Mouse (Mus musculus) T-helper 17 cell (primary cell): Measurements from ENCODE around the gene Lmx1a.

Experiments used
- in situ Hi-C, 2 experiments: fragments of 300-600 bp; cut with MboI, MseI; formaldehyde crosslinking; loops; 1 replicate in 1 of 2; 2 replicates in 1 of 2; pipeline ENCODE4 v1.15.1; 2025; ENCODE audit warnings: high pct_unique_total_duplicates in 2 of 2

The Lmx1a gene

GRCm38 (mm10) chr1:167693499-167694240 lies 4.6 kb downstream of the Lmx1a start:
- in situ Hi-C loops: no loop called here

- in situ Hi-C loops: no loop called here
Measured at GRCm38 (mm10) chr1:167694731-167695130, 5.7 kb downstream of the Lmx1a start.

- in situ Hi-C loops: no loop called here
Measured at GRCm38 (mm10) chr1:167695910-167696459, 6.9 kb downstream of the Lmx1a start.

GRCm38 (mm10) chr1:167699706-167700105 lies 10.7 kb downstream of the Lmx1a start:
- in situ Hi-C loops: no loop called here

- in situ Hi-C loops: no loop called here
Measured at GRCm38 (mm10) chr1:167700221-167700620, 11.2 kb downstream of the Lmx1a start.

- in situ Hi-C loops: no loop called here
Measured at GRCm38 (mm10) chr1:167705527-167705926, 16.5 kb downstream of the Lmx1a start.

- in situ Hi-C loops: no loop called here
Measured at GRCm38 (mm10) chr1:167708761-167709160, 19.7 kb downstream of the Lmx1a start.

- in situ Hi-C loops: no loop called here
Measured at GRCm38 (mm10) chr1:167715730-167716341, 26.8 kb downstream of the Lmx1a start.

- in situ Hi-C loops: loop anchor here in 1 of 2 experiments (25.0 kb wide), 1 partner anchor 1078 kb away; no protein-coding TSS in a partner anchor
Measured at GRCm38 (mm10) chr1:167734471-167734870, 45.4 kb downstream of the Lmx1a start.

- in situ Hi-C loops: loop anchor here in 1 of 2 experiments (25.0 kb wide), 1 partner anchor 1076 kb away; no protein-coding TSS in a partner anchor
Measured at GRCm38 (mm10) chr1:167736793-167737192, 47.8 kb downstream of the Lmx1a start.

- in situ Hi-C loops: loop anchor here in 1 of 2 experiments (25.0 kb wide), 1 partner anchor 1073 kb away; no protein-coding TSS in a partner anchor
Measured at GRCm38 (mm10) chr1:167739286-167739685, 50.2 kb downstream of the Lmx1a start.

- in situ Hi-C loops: loop anchor here in 1 of 2 experiments (25.0 kb wide), 1 partner anchor 1066 kb away; no protein-coding TSS in a partner anchor
Measured at GRCm38 (mm10) chr1:167746676-167747075, 57.6 kb downstream of the Lmx1a start.

GRCm38 (mm10) chr1:167752661-167753060 lies 63.6 kb downstream of the Lmx1a start:
- in situ Hi-C loops: loop anchor here in 1 of 2 experiments (10.0 kb wide), 1 partner anchor 1462 kb away; no protein-coding TSS in a partner anchor

- in situ Hi-C loops: loop anchor here in 1 of 2 experiments (10.0 kb wide), 1 partner anchor 1461 kb away; no protein-coding TSS in a partner anchor
Measured at GRCm38 (mm10) chr1:167754085-167754484, 65.0 kb downstream of the Lmx1a start.

- in situ Hi-C loops: loop anchor here in 1 of 2 experiments (10.0 kb wide), 1 partner anchor 1460 kb away; no protein-coding TSS in a partner anchor
Measured at GRCm38 (mm10) chr1:167754636-167755522, 65.8 kb downstream of the Lmx1a start.

- in situ Hi-C loops: loop anchor here in 1 of 2 experiments (10.0 kb wide), 1 partner anchor 1457 kb away; no protein-coding TSS in a partner anchor
Measured at GRCm38 (mm10) chr1:167758208-167758607, 69.2 kb downstream of the Lmx1a start.

- in situ Hi-C loops: no loop called here
Measured at GRCm38 (mm10) chr1:167760307-167760706, 71.3 kb downstream of the Lmx1a start.

- in situ Hi-C loops: no loop called here
Measured at GRCm38 (mm10) chr1:167761785-167762223, 72.8 kb downstream of the Lmx1a start.

GRCm38 (mm10) chr1:167766619-167767018 lies 77.6 kb downstream of the Lmx1a start:
- in situ Hi-C loops: no loop called here

- in situ Hi-C loops: no loop called here
Measured at GRCm38 (mm10) chr1:167770457-167770856, 81.4 kb downstream of the Lmx1a start.
